In genomic region chr15:100997090-100997489, GRCm38 (mm10) we compare ENCODE assay signal across 9 mouse cellular contexts. TPM values are rescaled to one million over a fixed set of nuclear protein-coding genes. Genes with fewer than 3 reads are reported as not detected.
DNase-seq lines count a peak whose midpoint lies in the region; ATAC-seq and TF ChIP-seq lines count a peak whose summit lies in the region.
"Had no signal": no experiment of that assay in that cellular context is flagged by ENCODE, and none has a peak within 500 bp of the region (broad histone marks: within the 10 kb centered on the region; RNA-seq: fewer than 3 reads in every experiment).

No protein-coding gene starts in this region.

- no peaks in the 10 kb centered on the region for H3K4me1 ChIP-seq in heart, postnatal 0 days (ENCODE audit: control insufficient read depth, insufficient read depth)
- no peaks in the 10 kb centered on the region for H3K4me1 ChIP-seq in heart, embryonic 10.5 days
- H3K4me1 ChIP-seq in limb, embryonic 14.5 days (ENCODE audit: control insufficient read depth, insufficient read depth, low read length): no peaks in the 10 kb centered on the region
- no peaks in the 10 kb centered on the region for H3K4me1 ChIP-seq in stomach, postnatal 0 days (replicated peaks; ENCODE audit: control insufficient read depth, insufficient read depth)
- H3K4me1 ChIP-seq: heart, embryonic 15.5 days had no signal

- H3K36me3 ChIP-seq in heart, postnatal 0 days (replicated peaks; ENCODE audit: control insufficient read depth, insufficient read depth, low read length): no peaks in the 10 kb centered on the region
- no peaks in the 10 kb centered on the region for H3K36me3 ChIP-seq in heart, embryonic 10.5 days
- H3K36me3 ChIP-seq in limb, embryonic 14.5 days (ENCODE audit: control insufficient read depth, insufficient read depth, low read length): no peaks in the 10 kb centered on the region
- no peaks in the 10 kb centered on the region for H3K36me3 ChIP-seq in stomach, postnatal 0 days (ENCODE audit: control insufficient read depth, insufficient read depth, low read length)
- H3K36me3 ChIP-seq: heart, embryonic 15.5 days had no signal

- H3K4me3 ChIP-seq in heart, postnatal 0 days (ENCODE audit: low read depth, low read length): no peak overlapping the region
- no peak overlapping the region for H3K4me3 ChIP-seq in heart, embryonic 10.5 days
- H3K4me3 ChIP-seq in limb, embryonic 14.5 days (replicated peaks; ENCODE audit: low read length): no peak overlapping the region
- H3K4me3 ChIP-seq in stomach, postnatal 0 days (ENCODE audit: low read depth, low read length): no peak overlapping the region
- H3K4me3 ChIP-seq: heart, embryonic 15.5 days had no signal

- 17% methylated on average over 4 of the region's 4 CpGs for WGBS in heart, postnatal 0 days
- 27% methylated on average over 4 of the region's 4 CpGs for WGBS in heart, embryonic 10.5 days
- 28% methylated on average over 4 of the region's 4 CpGs for WGBS in limb, embryonic 14.5 days
- 26% methylated on average over 4 of the region's 4 CpGs for WGBS in stomach, postnatal 0 days

- TF ChIP-seq CTCF in heart, postnatal 0 days (IDR thresholded peaks at IDR 0.05; ENCODE audit: low read depth): peak; percentile 70
- peak; percentile 88 for TF ChIP-seq CTCF in stomach, postnatal 0 days (IDR thresholded peaks at IDR 0.05; ENCODE audit: low read depth)

- H3K9ac ChIP-seq in heart, postnatal 0 days (replicated peaks; ENCODE audit: low read depth, low read length): no peak overlapping the region
- no peak overlapping the region for H3K9ac ChIP-seq in limb, embryonic 14.5 days (ENCODE audit: low read depth, low read length, severe bottlenecking)
- no peak overlapping the region for H3K9ac ChIP-seq in stomach, postnatal 0 days (ENCODE audit: low read length)
- H3K9ac ChIP-seq: heart, embryonic 15.5 days had no signal

- TF ChIP-seq POLR2A in limb, embryonic 14.5 days (IDR thresholded peaks at IDR 0.05; ENCODE audit: borderline replicate concordance, extremely low read depth, insufficient read depth, insufficient read length): no peak

- TF ChIP-seq EP300 in heart, postnatal 0 days (IDR thresholded peaks at IDR 0.05; ENCODE audit: low read depth): no peak
- TF ChIP-seq EP300 in stomach, postnatal 0 days (optimal IDR thresholded peaks at IDR 0.05): no peak

- ATAC-seq in heart, postnatal 0 days (ENCODE audit: insufficient read depth, low read depth): no peak
- peak; percentile 98 for ATAC-seq in common myeloid progenitor, adult 5-6 weeks (replicated peaks; ENCODE audit: low read depth, poor library complexity, severe bottlenecking)
- ATAC-seq in limb, embryonic 14.5 days (ENCODE audit: low FRiP score, low read depth): no peak
- ATAC-seq in stomach, postnatal 0 days (ENCODE audit: low FRiP score, low TSS enrichment): 0 out of 2 replicates have a peak, but pooled peaks have one; percentile 56
- no peak for ATAC-seq in inflammation-experienced regulatory T-cells, adult 6 months

- no peak overlapping the region for H3K4me2 ChIP-seq in heart, postnatal 0 days (ENCODE audit: low read depth, low read length)
- no peak overlapping the region for H3K4me2 ChIP-seq in limb, embryonic 14.5 days (replicated peaks; ENCODE audit: low read depth, low read length, severe bottlenecking)
- no peak overlapping the region for H3K4me2 ChIP-seq in stomach, postnatal 0 days (replicated peaks; ENCODE audit: low read depth)
- H3K4me2 ChIP-seq: heart, embryonic 15.5 days had no signal

- H3K27me3 ChIP-seq in heart, postnatal 0 days (ENCODE audit: control insufficient read depth, insufficient read depth, low read length): no peaks in the 10 kb centered on the region
- H3K27me3 ChIP-seq in heart, embryonic 10.5 days (ENCODE audit: insufficient read depth, poor library complexity, severe bottlenecking): peaks cover 14% of the 10 kb centered on the region; the same call in 1 of the 2 replicates
- H3K27me3 ChIP-seq in limb, embryonic 14.5 days (ENCODE audit: control insufficient read depth, insufficient read depth, low read length): no peaks in the 10 kb centered on the region
- no peaks in the 10 kb centered on the region for H3K27me3 ChIP-seq in stomach, postnatal 0 days (ENCODE audit: control insufficient read depth, insufficient read depth, low read length)

- peak; percentile 33 for DNase-seq in heart, postnatal 0 days (ENCODE audit: low spot score)
- DNase-seq in heart, embryonic 10.5 days (ENCODE audit: low spot score): no peak
- peak; percentile 43 for DNase-seq in right cerebral cortex, adult 18-20 months
- no peak for DNase-seq in right cerebral cortex, postnatal 36 days (ENCODE audit: low spot score in 2 of 2)
- DNase-seq in limb, embryonic 14.5 days (ENCODE audit: low spot score): peak; percentile 72
- DNase-seq in stomach, postnatal 0 days (ENCODE audit: low spot score): peak; percentile 48

- no peak overlapping the region for H3K27ac ChIP-seq in heart, postnatal 0 days (ENCODE audit: low read depth)
- H3K27ac ChIP-seq in heart, embryonic 10.5 days: no peak overlapping the region
- H3K27ac ChIP-seq in limb, embryonic 14.5 days (replicated peaks; ENCODE audit: low read depth, low read length): no peak overlapping the region
- H3K27ac ChIP-seq in stomach, postnatal 0 days (replicated peaks): no peak overlapping the region
- H3K27ac ChIP-seq: heart, embryonic 15.5 days had no signal

- H3K9me3 ChIP-seq in heart, postnatal 0 days (replicated peaks; ENCODE audit: control insufficient read depth, low read length): no peaks in the 10 kb centered on the region
- no peaks in the 10 kb centered on the region for H3K9me3 ChIP-seq in heart, embryonic 10.5 days
- no peaks in the 10 kb centered on the region for H3K9me3 ChIP-seq in limb, embryonic 14.5 days (ENCODE audit: control insufficient read depth, low read length)
- H3K9me3 ChIP-seq in stomach, postnatal 0 days (ENCODE audit: control insufficient read depth, low read length): no peaks in the 10 kb centered on the region
- H3K9me3 ChIP-seq: heart, embryonic 15.5 days had no signal

RNA-seq across cellular contexts. Expression of gene Gm47841, which starts 50.1 kb away (rescaled TPM):
- total RNA-seq in heart, postnatal 0 days (2014; rRNA removed; ENCODE audit: low replicate concordance): not detected in 2 replicates
- not detected in 2 replicates for polyA plus RNA-seq in heart, postnatal 0 days (2015; fragmentation: Nextera tagmentation; extraction: Ambion mirVana)
- not detected in 2 replicates for polyA plus RNA-seq in heart, embryonic 10.5 days (2016; fragmentation: Nextera tagmentation; extraction: Ambion mirVana)
- not detected in 2 replicates for total RNA-seq in common myeloid progenitor, adult 5-6 weeks (2017)
- polyA plus RNA-seq in limb, embryonic 14.5 days (2012; rRNA removed): 0.05 TPM in 1 of 2 replicates, not detected in the other
- not detected in 2 replicates for polyA plus RNA-seq in limb, embryonic 14.5 days (2014; fragmentation: Nextera tagmentation; extraction: Ambion mirVana)
- not detected in 2 replicates for polyA plus RNA-seq in stomach, postnatal 0 days (2015; fragmentation: Nextera tagmentation; extraction: Ambion mirVana)
- not detected for polyA plus RNA-seq in inflammation-experienced regulatory T-cells, adult 6 months (2017; shearing (Covaris generic))
- polyA plus RNA-seq: heart, embryonic 15.5 days had no signal

Comparison
In these comparisons a context has a peak if more than half of its experiments do, and no peak if none do; other contexts are left out.
1. DNase-seq: peak in heart, postnatal 0 days (single experiment), right cerebral cortex, adult 18-20 months (single experiment), limb, embryonic 14.5 days (single experiment) and stomach, postnatal 0 days (single experiment); none in heart, embryonic 10.5 days (single experiment) and right cerebral cortex, postnatal 36 days (0 of 2).
2. ATAC-seq: peak in common myeloid progenitor, adult 5-6 weeks (single experiment) and stomach, postnatal 0 days (single experiment); none in heart, postnatal 0 days (single experiment), limb, embryonic 14.5 days (single experiment) and inflammation-experienced regulatory T-cells, adult 6 months (single experiment).